Mouse (Mus musculus): ENCODE data around the gene Ppp3ca. TPM values are rescaled to one million over a fixed set of nuclear protein-coding genes. Genes with fewer than 3 reads are reported as not detected.

The Ppp3ca gene
- total and polyA plus RNA-seq, 3 experiments = 17.4 to 40.6 (median 32.0) TPM

DNA sequence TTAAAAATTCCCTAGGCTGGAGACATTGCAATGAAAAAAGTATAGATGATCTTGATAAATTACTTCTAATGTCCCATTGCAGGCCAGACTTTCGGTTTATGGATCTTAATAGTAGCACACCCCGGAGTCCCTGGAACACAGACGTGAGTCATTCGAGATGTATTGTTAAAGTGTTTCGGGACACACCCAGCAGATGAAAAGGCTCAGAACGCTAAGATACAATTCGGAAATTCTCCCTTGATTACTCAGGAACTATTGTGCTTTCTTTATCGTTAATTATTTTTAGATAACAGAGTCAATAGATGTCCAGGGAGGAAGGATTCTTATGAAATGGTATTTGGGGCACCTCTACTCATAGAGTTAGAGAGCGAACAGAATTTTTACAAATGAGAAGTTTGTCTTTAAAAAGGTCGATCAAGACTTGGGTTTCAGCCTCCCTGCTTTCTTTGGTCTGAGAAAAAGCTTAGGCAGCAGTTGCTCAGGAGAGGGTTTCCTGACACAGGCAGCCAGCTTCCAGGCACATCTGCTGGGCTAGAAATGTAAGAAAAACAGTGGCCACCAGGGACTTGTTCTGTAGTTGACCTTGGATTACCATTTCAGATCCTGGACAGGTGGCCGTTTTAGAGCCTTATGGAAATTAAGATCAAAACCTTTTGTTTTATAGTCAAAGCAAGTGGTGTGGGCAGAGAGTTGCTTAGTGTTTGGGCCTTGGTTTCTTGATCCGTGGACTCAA, 34.8 kb downstream of the Ppp3ca start:
- Histone ChIP-seq H3K36me3 (ENCODE audit: control insufficient read depth in 1 of 2, insufficient read depth in 2 of 2, low read length in 2 of 2) (peaks cover 0 to 55% of the 10 kb centered on the region in 2 experiments; a peak in 2 of 4 replicates), H3K4me1 (ENCODE audit: control insufficient read depth in 1 of 2, insufficient read depth in 2 of 2, low read length in 2 of 2) (peaks cover 33 to 36% of the 10 kb centered on the region in 2 experiments), H3K27ac (ENCODE audit: control insufficient read depth, low read depth, low read length) (peak overlapping the region; percentile 30), H3K79me2 (ENCODE audit: control insufficient read depth, insufficient read depth, low read length, poor library complexity) (peaks cover 18% of the 10 kb centered on the region), H3K27me3 (ENCODE audit: control insufficient read depth in 1 of 2, insufficient read depth in 2 of 2, low read length in 2 of 2) (no peaks in the 10 kb centered on the region), H3K9ac (ENCODE audit: control insufficient read depth, low read depth, low read length, poor library complexity, severe bottlenecking) (no peak overlapping the region), H3K4me3 (ENCODE audit: control insufficient read depth in 1 of 2, insufficient read depth in 1 of 2, low read depth in 2 of 2, low read length in 2 of 2) (peak overlapping the region; percentile 22 to 23; a peak in 2 of 4 replicates), H3K9me3 (replicated peaks; ENCODE audit: insufficient read depth, low read length) (no peaks in the 10 kb centered on the region)
- TF ChIP-seq GATA1 (IDR thresholded peaks at IDR 0.05; ENCODE audit: low read depth, low read length) (0 out of 2 replicates have a peak, but pooled peaks have one; percentile 2), CHD1 (IDR thresholded peaks at IDR 0.05; ENCODE audit: low read depth, low read length) (no peak), ETS1 (IDR thresholded peaks at IDR 0.05; ENCODE audit: low read depth, low read length) (0 out of 2 replicates have a peak, but pooled peaks have one; percentile 25)
- peak; percentile 36 for DNase-seq (ENCODE audit: low read depth, low spot score)

DNA sequence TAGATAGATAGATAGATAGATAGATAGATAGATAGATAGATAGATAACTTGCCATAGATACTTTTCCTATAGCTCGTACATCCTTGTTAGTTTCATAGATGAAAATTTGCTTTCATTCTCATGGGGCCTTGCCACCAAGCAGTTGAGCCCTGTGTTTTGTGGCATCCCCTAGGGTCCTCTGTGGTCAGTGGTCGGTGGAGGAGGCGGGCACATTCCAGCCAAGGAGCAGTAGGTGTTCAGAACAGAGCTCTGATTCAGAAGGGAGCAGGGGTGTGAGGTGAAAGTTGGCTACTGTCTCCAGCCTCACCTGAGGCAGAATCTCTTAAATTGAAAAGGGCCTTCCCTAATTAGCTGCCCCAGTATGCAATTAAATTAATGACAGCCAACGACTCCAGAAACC, 36.1 kb downstream of the Ppp3ca start:
- H3K4me1 ChIP-seq (ENCODE audit: control insufficient read depth in 1 of 2, insufficient read depth in 2 of 2, low read length in 2 of 2) = peaks cover 34 to 36% of the 10 kb centered on the region in 2 experiments
- peaks cover 0 to 61% of the 10 kb centered on the region in 2 experiments; a peak in 2 of 4 replicates for H3K36me3 ChIP-seq (ENCODE audit: control insufficient read depth in 1 of 2, insufficient read depth in 2 of 2, low read length in 2 of 2)

DNA sequence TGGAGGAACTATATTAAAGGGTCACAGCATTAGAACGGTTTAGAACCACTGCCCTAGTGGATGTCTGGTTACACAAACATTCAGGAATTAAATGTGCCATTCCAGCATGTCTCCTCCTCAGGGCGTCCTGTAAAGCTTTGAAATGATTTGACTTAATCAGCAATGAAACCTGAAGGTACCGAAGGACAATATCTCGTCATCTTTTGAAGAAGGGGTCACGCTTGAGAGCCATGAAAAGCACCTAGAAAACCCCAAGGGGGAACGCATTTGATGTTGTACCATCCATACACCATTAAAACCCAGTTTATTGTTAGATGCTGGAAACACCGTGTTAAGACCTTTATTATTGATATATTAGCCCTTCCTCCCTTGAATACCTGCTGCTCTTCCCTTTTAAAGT, 36.8 kb downstream of the Ppp3ca start:
- no peak overlapping the region for H3K9ac ChIP-seq (ENCODE audit: control insufficient read depth, low read depth, low read length, poor library complexity, severe bottlenecking)
- no peaks in the 10 kb centered on the region for H3K9me3 ChIP-seq (replicated peaks; ENCODE audit: insufficient read depth, low read length)
- H3K4me1 ChIP-seq (ENCODE audit: control insufficient read depth in 1 of 2, insufficient read depth in 2 of 2, low read length in 2 of 2) = peaks cover 34 to 36% of the 10 kb centered on the region in 2 experiments
- no peaks in the 10 kb centered on the region for H3K27me3 ChIP-seq (ENCODE audit: control insufficient read depth in 1 of 2, insufficient read depth in 2 of 2, low read length in 2 of 2)
- no peak overlapping the region for H3K27ac ChIP-seq (ENCODE audit: control insufficient read depth, low read depth, low read length)
- H3K4me3 ChIP-seq (ENCODE audit: control insufficient read depth in 1 of 2, insufficient read depth in 1 of 2, low read depth in 2 of 2, low read length in 2 of 2) = no peak overlapping the region
- H3K79me2 ChIP-seq (ENCODE audit: control insufficient read depth, insufficient read depth, low read length, poor library complexity) = peaks cover 16% of the 10 kb centered on the region
- peaks cover 0 to 61% of the 10 kb centered on the region in 2 experiments; a peak in 2 of 4 replicates for H3K36me3 ChIP-seq (ENCODE audit: control insufficient read depth in 1 of 2, insufficient read depth in 2 of 2, low read length in 2 of 2)
- TF ChIP-seq MAZ (IDR thresholded peaks at IDR 0.05; ENCODE audit: low read depth, low read length) = no peak
- TF ChIP-seq MYC (IDR thresholded peaks at IDR 0.05; ENCODE audit: low read depth, low read length) = no peak
- TF ChIP-seq EP300 (IDR thresholded peaks at IDR 0.05; ENCODE audit: low read depth in 1 of 2, low read length in 2 of 2) = no peak
- DNase-seq (ENCODE audit: low read depth, low spot score) = no peak

More for the DNA sequence above, 36.1 kb downstream of the Ppp3ca start:
- no peak for TF ChIP-seq UBTF (IDR thresholded peaks at IDR 0.05; ENCODE audit: borderline replicate concordance, insufficient read depth, low read depth, low read length)
- TF ChIP-seq POLR2AphosphoS5 (IDR thresholded peaks at IDR 0.05; ENCODE audit: borderline replicate concordance, low read depth, low read length) = no peak
- no peak for TF ChIP-seq ZKSCAN1 (IDR thresholded peaks at IDR 0.05; ENCODE audit: low read depth, low read length)
- no peak for TF ChIP-seq MYC (IDR thresholded peaks at IDR 0.05; ENCODE audit: low read depth, low read length)
- no peak for TF ChIP-seq ZMIZ1 (IDR thresholded peaks at IDR 0.05; ENCODE audit: low read depth, low read length)
- no peak overlapping the region for H3K27ac ChIP-seq (ENCODE audit: control insufficient read depth, low read depth, low read length)
- H3K79me2 ChIP-seq (ENCODE audit: control insufficient read depth, insufficient read depth, low read length, poor library complexity) = peaks cover 18% of the 10 kb centered on the region
- H3K9ac ChIP-seq (ENCODE audit: control insufficient read depth, low read depth, low read length, poor library complexity, severe bottlenecking) = no peak overlapping the region
- H3K4me3 ChIP-seq (ENCODE audit: control insufficient read depth in 1 of 2, insufficient read depth in 1 of 2, low read depth in 2 of 2, low read length in 2 of 2) = no peak overlapping the region
- no peaks in the 10 kb centered on the region for H3K9me3 ChIP-seq (replicated peaks; ENCODE audit: insufficient read depth, low read length)
- no peak for DNase-seq (ENCODE audit: low read depth, low spot score)
- H3K27me3 ChIP-seq (ENCODE audit: control insufficient read depth in 1 of 2, insufficient read depth in 2 of 2, low read length in 2 of 2) = no peaks in the 10 kb centered on the region

All from MEL (cell line).